Mouse (Mus musculus) cortical plate, adult 2 months (tissue): ENCODE measurements around the gene Trpv1. TPM values are rescaled to one million over a fixed set of nuclear protein-coding genes. Genes with fewer than 3 reads are reported as not detected.

ENCODE experiments used
- H3K27ac ChIP-seq: fragments of 200-500 bp; 2 replicates; pipeline ENCODE4 v1.5.1; 2012; ENCODE audit warnings: low read length, control low read depth, inconsistent platforms; ENCODE audit not compliant: insufficient read depth
- H3K4me1 ChIP-seq: fragments of 200-500 bp; 2 replicates; pipeline ENCODE4 v1.6.1; 2011; ENCODE audit warnings: low read length; ENCODE audit not compliant: control insufficient read depth, insufficient read depth
- H3K4me3 ChIP-seq: fragments of 200-500 bp; 2 replicates; pipeline ENCODE4 v1.5.1; 2011; ENCODE audit warnings: mild to moderate bottlenecking, low read length, control low read depth; ENCODE audit not compliant: insufficient read depth
- CTCF ChIP-seq: fragments of 200-500 bp; IDR thresholded peaks from 2 replicates; pipeline ENCODE4 v1.5.1; 2011; ENCODE audit warnings: mild to moderate bottlenecking, control low read depth, low read length; ENCODE audit not compliant: insufficient read depth; ENCODE audit errors: extremely low read depth
- POLR2A ChIP-seq: fragments of 200-500 bp; IDR thresholded peaks from 2 replicates; pipeline ENCODE4 v1.6.1; 2011; ENCODE audit warnings: mild to moderate bottlenecking, low read length, control low read depth; ENCODE audit not compliant: insufficient read depth; ENCODE audit errors: extremely low read depth
- polyA plus RNA-seq: library from polyadenylated mRNA; depleted of rRNA; stranded (reverse); fragments of >200 nt; gene quantifications from 2 replicates; pipeline ENCODE4 v1.2.3, GENCODE M21; 2012

Gene Trpv1
- polyA plus RNA-seq, 1 experiment = 0.19 TPM

- Histone ChIP-seq H3K4me1 (no peaks in the 10 kb centered on the region), H3K27ac (no peak overlapping the region), H3K4me3 (no peak overlapping the region)
- TF ChIP-seq POLR2A (no peak), CTCF (no peak)
These were observed 5.2 kb upstream of the Trpv1 start for GRCm38 (mm10) chr11:73228881-73229280.

- Histone ChIP-seq H3K27ac (no peak overlapping the region), H3K4me1 (no peaks in the 10 kb centered on the region), H3K4me3 (no peak overlapping the region)
- no peak for TF ChIP-seq CTCF
- TF ChIP-seq POLR2A = no peak
These were observed 4.0 kb upstream of the Trpv1 start for GRCm38 (mm10) chr11:73230081-73230480.

- H3K27ac ChIP-seq = no peak overlapping the region
- no peaks in the 10 kb centered on the region for H3K4me1 ChIP-seq
- H3K4me3 ChIP-seq = no peak overlapping the region
- TF ChIP-seq CTCF (no peak), POLR2A (no peak)
These were observed 1.6 kb upstream of the Trpv1 start for GRCm38 (mm10) chr11:73232513-73232912.

GRCm38 (mm10) chr11:73235990-73236701, 2.1 kb downstream of the Trpv1 start:
- H3K4me1 ChIP-seq = no peaks in the 10 kb centered on the region
- H3K4me3 ChIP-seq = no peak overlapping the region
- TF ChIP-seq CTCF (no peak), POLR2A (no peak)
- H3K27ac ChIP-seq = no peak overlapping the region

GRCm38 (mm10) chr11:73236731-73237130, 2.6 kb downstream of the Trpv1 start:
- Histone ChIP-seq H3K4me1 (no peaks in the 10 kb centered on the region), H3K4me3 (no peak overlapping the region), H3K27ac (no peak overlapping the region)
- TF ChIP-seq CTCF (no peak), POLR2A (no peak)

GRCm38 (mm10) chr11:73242199-73242598, 8.1 kb downstream of the Trpv1 start:
- Histone ChIP-seq H3K27ac (no peak overlapping the region), H3K4me3 (no peak overlapping the region), H3K4me1 (no peaks in the 10 kb centered on the region)
- no peak for TF ChIP-seq POLR2A
- no peak for TF ChIP-seq CTCF

- Histone ChIP-seq H3K4me1 (no peaks in the 10 kb centered on the region), H3K27ac (no peak overlapping the region), H3K4me3 (no peak overlapping the region)
- TF ChIP-seq POLR2A (no peak), CTCF (no peak)
These were observed 8.7 kb downstream of the Trpv1 start for GRCm38 (mm10) chr11:73242777-73243176.

- Histone ChIP-seq H3K4me3 (no peak overlapping the region), H3K27ac (no peak overlapping the region), H3K4me1 (no peaks in the 10 kb centered on the region)
- TF ChIP-seq CTCF (no peak), POLR2A (no peak)
These were observed 23.4 kb downstream of the Trpv1 start for GRCm38 (mm10) chr11:73257362-73257945.

- H3K4me3 ChIP-seq = no peak overlapping the region
- no peak overlapping the region for H3K27ac ChIP-seq
- no peak for TF ChIP-seq CTCF
- TF ChIP-seq POLR2A = no peak
- H3K4me1 ChIP-seq = no peaks in the 10 kb centered on the region
These were observed 24.6 kb downstream of the Trpv1 start for GRCm38 (mm10) chr11:73258664-73259063.

- TF ChIP-seq POLR2A (no peak), CTCF (no peak)
- H3K4me3 ChIP-seq = no peak overlapping the region
- no peak overlapping the region for H3K27ac ChIP-seq
- H3K4me1 ChIP-seq = no peaks in the 10 kb centered on the region
These were observed 26.4 kb downstream of the Trpv1 start for GRCm38 (mm10) chr11:73260457-73260856.

- no peak overlapping the region for H3K4me3 ChIP-seq
- no peaks in the 10 kb centered on the region for H3K4me1 ChIP-seq
- no peak overlapping the region for H3K27ac ChIP-seq
- TF ChIP-seq POLR2A (no peak), CTCF (no peak)
These were observed 27.3 kb downstream of the Trpv1 start for GRCm38 (mm10) chr11:73261385-73261784.
